Mouse (Mus musculus) naive thymus-derived CD4-positive, alpha-beta T cell, adult 2 months (primary cell): ENCODE results near the gene Acpp.
"Not testable (repeated sequence)": the region's sequence is repeated elsewhere in the genome, so short reads cannot be mapped to it uniquely, and the experiment has no call there.

Source experiments
- DNase-seq: peaks from one replicate; pipeline ENCODE4 v3.0.0-alpha.2; 2011; ENCODE audit warnings: low read depth

Acpp gene

DNA sequence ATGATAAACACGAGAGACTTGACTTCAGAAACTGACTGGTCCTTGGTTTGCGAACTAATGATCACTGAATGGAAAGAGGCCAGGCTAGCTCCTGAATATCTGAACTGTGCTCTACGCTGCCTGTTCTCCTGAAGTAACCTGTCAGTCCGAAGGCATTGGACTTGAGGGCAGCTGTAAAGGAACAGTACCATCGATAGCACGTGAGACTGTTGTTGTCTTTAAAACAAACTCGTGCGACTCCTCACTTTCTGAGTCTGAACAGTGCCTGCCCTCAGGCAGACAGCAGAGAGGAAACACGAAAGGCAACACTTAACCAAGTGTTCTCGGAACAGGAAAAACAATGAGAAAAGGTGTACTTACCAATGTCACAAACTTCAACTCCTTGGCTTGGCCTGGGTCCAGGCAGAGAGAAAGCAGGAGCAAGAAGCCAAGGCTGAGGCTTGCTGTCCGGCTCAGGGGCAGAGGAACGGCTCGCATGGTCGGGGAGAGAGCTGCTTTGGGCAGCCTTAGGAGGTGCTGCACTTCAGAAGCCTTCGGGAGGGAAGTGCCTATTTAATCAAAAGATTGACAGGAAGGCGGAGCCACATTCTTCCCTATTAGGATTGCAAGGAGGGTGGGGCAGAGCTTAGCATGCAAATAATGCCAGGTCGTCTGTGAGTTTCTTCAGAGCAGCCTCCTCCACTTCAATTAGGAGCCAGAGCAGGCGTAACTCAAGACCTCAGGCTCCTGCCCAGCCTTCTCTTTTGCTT is at the start of gene Acpp:
Gene Acpp (minus strand): TSS at position 566 of the 749 bp plus-strand sequence.
- DNase-seq = peak; percentile 67

DNA sequence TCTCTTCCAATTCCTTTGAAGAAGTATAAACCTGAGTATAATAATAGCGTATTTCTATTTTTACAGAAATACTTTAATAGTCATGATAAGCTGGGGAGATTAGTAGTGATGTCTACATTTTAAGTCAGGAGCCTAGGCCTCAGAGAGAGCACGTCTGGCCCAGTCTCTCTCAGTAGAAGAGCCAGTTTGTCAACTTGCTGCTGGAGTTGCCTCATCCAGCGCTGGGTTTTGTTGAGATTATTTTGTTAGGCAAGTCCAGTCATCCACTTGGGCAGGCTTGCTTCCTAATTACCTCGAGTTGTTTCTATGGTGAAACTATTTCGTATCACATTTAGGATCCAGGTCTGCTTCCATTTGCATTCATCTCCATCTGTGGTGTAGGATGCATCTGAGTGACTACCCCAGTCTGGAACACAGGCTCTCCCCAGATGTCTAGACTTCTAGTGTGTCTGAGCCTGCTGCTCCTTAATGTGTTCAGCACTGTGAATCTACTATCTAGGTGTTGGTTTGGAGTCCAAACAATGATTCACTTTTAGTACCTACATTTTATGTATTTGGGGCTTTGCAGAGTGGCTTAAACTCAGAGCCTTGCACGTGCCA is 45.1 kb upstream of the Acpp start:
- DNase-seq = no peak

DNA sequence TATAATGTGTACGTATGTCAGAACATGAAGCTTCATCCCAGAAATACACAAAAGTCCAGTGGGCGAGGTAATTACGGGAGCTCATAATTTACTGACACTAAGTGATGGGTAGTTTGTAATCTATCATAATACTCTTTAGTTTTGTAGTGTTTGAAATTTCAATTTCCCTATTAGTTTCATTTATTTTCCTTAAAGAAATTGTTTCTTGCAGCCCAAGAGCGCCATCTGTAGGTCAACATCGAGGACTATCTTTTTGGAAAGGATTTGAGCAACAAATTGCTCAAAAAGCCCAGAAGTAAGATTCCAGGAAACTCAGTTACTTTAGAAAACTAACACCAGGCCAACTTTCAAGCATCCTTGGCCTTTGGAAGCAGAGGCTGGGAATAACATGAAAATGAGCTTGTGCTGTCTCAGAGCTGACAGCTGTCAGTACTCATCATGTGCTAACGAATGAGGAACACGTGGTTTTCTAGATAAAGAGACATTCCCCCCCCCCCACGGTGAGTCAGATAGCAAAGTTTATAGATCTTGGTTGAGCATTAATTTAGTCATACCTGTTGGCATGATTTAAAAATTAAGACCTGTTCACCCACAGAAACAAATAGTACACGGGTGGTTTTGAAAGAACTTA is 42.1 kb upstream of the Acpp start:
- DNase-seq = peak; percentile 42

DNA sequence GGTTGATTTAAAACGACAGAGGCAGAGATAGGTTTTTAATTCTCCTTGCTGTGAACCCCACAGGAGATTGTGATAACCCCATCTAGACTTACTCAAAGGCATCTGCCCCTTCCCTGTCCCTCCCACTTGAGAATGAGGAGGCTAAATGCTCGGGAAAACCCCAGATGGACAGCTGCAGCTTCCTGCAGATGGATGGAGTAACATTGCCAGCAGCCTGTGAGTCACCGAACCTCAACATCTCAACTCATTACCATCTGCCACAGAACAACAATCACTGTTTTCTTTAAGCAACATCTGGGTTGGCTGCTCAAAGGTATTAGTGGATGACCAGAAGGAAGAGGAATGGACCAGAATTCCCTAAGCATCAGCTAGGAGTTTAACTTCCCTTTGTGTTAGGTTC is 38.0 kb upstream of the Acpp start:
- DNase-seq = no peak

DNA sequence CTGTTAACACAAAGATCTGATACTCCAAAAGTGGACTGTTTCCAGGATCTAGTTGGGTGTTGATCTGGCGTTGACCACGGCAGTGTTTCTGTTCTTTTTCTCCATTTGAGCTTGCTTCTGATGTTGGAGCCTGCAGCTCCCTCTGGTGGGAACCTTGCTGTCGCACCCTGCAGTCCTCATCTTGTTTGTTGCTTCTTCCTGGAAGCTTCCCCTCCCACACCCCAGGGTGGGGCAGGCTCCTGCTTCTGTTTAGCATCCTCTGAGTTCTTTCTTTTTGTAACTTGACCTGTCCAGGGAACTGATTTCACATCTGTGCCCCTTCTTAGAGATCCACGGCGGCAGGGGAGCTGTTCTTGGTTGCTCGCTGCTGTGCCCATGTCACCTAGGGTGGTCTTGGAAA is 35.7 kb upstream of the Acpp start:
- DNase-seq = peak; percentile 61

DNA sequence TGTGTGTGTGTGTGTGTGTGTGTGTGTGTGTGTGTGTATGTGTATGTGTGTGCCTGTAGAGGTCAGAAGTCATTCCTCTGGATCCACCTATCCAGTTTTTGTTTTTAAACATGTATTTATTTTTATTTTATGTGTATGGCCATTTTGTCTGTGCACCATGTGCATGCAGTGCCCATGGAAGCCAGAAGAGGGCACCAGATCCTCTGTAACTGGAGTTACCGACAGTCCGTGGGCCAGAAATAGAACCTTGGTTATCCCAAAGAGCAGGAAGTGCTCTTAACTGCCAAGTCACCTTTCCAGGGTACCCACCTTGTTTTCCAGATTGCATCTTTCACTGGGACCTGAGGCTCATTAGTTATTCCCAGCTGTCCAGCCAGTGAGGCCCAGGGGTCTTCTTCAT is 29.4 kb upstream of the Acpp start:
- no peak for DNase-seq

DNA sequence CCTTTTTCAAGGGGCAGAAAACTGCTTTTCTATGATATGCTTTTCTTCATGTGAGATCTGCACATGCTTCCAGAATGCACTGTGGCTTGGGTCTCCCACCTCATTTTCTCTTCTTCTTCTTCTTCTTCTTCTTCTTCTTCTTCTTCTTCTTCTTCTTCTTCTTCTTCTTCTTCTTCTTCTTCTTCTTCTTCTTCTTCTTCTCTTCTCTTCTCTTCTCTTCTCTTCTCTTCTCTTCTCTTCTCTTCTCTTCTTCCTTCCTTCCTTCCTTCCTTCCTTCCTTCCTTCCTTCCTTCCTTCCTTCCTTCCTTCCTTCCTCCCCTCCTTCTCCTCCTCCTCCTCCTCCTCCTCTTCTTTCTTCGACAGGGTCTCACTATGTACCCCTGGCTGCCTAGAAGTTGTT is 24.4 kb upstream of the Acpp start:
- not testable (repeated sequence) for DNase-seq

DNA sequence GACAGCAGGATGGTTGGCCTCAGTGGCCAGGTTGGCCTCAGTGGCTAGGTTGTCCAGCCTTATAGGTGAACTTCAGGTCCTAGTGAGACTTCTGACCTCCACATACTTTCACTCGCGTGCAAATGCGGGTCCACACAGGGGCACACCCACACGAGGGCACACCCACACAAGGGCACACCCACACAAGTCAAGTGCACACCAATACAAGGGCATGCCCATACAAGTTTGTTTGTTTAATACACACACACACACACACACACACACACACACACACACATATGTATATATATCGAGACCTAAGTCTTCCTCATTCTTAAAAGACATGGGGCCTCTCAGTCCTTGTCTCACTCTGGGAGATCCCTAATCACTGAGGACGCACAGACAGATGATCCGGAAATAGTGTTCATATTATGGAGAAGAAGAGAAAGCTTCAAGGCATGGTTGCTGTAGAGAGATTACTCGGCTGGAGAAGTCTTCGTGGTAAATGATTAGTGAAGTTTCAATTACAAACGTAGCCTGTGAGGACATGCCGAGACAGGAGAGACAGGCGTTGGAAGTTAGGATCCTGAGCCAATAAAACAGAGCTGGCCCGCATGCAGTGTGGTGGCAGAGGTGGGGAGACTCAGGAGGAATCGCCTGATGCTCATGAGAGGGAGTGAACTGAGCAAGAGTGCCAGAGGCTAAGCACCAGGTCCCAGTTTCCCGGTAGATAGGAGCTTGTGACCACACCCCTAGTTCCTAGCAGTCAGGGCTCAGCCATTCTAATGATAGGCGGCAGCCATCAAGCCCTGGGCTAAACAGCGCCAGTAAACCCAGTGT is 23.7 kb upstream of the Acpp start:
- no peak for DNase-seq

DNA sequence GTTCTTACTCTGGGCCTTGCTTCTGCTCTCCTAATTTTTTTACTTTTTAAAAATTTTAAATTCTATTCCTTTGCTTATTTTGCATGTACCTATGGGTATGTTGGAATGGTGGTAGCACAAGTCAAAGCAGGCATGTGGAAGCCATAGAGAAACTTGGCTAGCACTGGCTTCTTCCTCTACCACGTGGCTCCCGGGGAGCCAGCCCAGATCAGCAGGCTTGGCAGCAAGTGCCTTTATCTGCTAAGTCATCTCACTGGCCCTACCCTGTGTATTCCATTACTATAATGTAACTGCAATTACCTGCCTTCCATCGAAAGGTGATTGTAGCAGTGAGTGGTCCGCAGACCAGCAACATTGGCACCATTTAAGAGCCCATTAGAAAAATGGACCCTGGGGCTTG is 22.8 kb upstream of the Acpp start:
- DNase-seq = no peak

DNA sequence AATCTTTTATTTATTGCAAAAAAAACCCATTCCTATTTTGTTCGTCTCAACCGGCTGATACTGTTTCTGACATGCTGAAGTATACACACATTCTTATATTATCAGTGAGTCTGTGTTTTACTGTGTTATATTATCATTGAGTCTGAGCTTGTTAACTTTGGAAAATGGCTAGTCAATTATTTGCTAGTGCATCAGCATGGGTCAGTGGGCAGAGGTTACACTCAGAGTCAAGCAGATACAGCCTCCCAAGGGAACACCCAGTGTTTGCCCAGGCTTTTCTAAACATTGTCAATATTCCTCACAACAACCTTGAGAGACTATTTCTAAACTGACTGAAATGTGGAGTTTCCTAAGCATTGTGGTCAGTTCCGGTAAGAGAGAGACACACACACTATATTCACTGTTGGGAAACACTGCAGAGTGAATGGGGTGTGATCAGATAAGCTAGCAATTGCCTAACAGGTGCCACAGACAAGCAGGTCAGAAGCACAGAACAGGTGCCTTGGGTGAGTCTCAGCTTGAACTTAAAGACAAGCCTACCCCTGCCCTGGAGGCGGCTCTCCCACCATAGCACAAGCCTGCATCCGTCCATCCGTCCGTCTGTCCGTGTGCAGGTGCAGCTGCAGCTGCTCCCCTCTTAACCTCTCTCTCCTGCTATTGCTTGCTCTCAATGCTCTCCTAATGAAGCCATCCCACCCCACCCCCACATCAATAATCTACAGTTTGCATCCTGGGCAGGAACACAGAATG is 18.1 kb upstream of the Acpp start:
- DNase-seq = no peak

DNA sequence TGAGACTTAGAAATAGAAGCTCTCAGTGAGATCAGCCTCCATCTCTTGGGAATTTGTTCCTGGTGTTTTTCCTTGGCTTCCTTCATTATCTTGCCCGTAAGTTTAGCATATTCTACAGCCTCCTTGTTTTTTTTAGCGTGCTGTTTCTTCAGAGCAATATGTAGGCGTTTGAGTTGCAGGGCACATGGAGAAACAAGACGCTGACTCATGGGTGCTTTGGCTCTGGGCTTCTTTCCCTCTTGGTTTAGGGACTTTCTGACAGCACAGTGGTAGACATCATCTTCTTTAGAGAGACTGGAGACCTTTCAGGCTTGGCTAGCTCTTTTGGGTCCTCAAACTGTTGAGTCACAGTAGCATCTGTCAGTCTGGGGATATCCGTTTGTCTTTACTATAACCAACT is 6.6 kb upstream of the Acpp start:
- no peak for DNase-seq

DNA sequence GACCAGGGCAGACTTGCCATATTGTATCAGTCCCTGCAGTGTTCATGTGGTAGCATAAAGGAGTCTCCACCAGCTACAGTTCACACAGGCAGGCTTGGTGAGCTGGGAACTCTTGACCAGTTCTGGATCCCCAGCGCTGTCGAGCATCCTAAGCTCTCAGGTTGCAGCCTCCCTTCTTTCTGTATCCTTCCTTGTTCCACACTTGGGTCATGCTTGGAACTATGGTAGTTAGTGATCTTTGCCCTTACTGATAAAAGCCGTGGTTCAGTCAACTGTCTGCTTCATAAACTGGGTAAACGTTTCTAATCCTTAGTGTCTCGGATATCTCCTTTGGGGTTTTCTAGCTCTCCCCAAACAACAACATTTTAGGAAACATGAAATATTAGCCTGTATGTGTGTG is 1.9 kb upstream of the Acpp start:
- no peak for DNase-seq

DNA sequence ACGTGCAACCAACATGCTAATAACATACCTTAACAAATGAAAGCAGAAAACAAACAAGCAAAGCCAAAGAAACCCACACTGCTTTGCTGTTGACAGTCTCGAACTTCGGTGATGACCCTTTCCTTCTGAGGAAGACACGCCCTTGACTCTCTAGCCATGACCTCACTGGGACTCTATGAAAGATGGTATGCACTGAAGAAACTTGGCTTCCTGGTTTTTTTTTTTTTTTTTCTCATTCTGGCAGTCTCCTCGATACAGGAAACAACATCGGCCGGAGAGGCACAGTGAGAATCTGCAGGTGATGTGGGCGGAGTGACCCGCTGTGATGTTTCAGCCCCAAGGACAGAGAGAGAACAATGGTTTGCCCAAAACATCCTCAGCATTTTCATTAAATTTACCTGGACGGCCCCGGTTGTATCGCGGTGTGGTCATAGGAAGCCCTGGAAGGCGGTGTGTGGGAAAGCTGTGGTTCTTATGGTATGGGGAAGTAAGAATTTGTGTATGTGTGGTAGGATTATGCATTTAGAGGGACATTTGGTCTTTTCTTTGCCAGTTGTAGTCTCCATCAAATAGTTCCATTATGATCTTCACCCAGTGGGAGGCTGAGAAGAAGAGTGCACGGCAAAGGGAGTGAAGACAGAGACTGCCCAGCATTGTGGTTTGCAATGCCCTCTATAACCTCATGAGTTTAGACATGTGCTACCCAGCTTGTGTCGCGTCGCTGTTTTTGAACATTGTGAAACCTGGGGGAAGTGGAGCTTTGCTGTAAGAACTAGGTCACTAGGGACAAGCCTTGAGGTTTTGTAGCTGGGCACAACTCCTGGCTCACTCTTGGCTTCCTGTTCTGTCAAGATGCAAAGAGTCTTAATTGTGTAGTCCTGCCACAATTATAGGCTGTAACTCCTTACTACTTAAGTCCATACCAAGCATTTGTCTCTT is 1.2 kb upstream of the Acpp start:
- peak; percentile 13 for DNase-seq

DNA sequence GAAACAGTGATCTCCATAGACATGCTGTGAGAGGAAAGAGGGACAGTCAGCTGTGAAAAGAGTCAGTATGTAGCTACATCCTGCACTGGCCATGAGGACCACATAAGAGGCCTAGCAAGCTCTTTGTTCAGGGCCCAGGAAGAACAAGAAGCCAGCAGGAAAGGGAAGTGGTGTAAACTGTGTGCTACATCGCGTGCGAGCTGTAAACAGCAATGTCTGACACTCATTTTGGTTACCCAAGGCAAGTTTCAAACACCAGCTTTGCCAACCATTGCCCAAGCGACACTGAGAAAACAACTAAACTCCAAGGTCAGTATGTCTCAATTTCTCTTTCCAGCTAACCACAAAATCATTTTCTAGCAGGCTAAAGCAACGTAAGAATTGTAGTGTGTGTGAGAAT is 6.2 kb downstream of the Acpp start:
- peak; percentile 53 for DNase-seq

DNA sequence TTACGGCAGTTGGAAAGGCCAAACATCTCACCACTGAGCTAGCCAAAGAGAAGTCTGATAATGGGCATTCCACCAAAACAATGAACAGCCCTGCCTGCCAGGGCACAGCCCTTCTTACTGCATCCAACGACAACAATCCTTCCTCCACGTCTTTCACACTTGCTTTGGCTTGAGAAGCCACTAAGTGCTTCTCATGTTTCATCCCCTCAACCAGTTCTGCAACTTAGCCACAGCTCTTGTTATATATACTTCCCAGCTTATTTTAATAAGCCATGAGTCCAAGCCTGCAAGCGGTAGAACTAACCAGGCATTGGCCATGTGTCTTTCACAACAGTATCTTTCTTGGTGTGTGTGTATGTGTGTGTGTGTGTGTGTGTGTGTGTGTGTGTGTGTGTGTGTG is 8.9 kb downstream of the Acpp start:
- no peak for DNase-seq

DNA sequence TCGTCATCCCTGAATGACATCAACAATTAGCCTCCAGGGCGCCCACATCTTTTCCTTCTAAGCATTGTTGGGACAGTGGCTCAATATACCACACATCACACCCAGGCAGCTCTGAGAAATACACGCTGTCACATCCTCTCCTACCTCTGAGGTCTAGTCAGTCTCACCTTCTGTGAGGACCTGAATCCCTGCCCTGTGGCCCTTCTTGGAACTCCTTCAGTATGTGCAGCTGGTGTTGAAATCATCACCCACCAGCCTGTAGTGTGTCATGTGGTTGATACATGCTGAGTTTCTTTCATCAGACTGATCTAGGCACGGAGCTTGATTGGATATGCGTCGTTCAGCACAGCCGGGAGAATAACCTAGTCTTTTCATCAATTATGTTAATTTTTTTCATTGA is 16.0 kb downstream of the Acpp start:
- no peak for DNase-seq

DNA sequence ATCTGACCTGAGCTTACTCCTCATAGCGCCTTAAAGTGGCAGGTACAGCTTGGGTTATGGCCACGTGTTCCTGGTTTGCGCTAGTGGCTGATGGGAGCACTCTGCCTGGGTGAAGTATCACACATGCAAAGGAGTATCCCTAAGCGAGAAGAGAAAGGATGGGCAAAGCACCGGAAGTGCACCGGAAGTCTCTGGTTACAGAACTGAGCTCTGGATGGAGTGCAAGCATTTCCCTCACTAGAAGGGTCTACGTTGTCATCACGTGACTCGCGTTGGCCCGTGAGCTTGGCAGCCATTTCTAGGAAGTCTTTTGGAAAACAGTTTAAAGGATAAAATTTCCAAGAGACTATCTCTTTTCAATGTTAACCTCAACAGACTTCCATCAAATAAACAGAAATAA is 21.2 kb downstream of the Acpp start:
- DNase-seq = no peak

DNA sequence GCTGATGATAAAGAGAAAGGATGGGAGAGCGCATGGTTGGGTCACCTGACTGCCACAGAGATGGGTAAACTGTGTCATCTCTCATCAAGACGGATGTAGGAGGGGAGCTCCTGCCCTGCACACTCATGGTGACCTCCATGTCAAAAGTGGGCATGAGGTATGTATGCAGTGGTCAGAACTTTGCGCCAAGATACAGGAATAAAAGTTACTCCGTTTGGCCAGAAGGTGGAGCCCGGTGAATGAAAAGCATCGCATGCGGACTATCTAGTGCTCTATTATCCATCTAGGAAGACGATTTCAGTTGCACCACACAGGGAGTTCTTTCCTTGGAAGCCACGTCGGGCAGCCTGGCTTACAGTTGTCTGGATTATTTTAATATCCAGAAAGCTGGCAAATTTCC is 22.0 kb downstream of the Acpp start:
- DNase-seq = peak; percentile 16

DNA sequence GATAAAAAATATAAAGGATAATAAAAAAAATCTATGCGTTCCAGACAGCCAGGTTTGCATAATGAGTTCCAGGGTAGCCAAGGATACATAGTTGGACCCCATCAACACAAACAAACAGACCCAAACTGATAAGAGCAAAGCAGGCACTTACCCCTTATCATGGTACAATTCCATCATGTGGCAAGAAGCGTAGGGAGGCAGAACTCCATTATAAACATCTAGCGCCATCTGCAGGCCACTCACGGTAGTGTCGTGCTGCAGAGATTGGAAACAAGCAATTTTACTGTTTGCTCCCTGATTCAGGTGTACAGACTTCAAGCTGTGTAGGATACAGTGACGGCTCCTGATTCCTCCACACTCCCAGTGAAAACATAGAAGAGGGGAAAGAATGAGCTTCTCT is 30.8 kb downstream of the Acpp start:
- peak; percentile 72 for DNase-seq

DNA sequence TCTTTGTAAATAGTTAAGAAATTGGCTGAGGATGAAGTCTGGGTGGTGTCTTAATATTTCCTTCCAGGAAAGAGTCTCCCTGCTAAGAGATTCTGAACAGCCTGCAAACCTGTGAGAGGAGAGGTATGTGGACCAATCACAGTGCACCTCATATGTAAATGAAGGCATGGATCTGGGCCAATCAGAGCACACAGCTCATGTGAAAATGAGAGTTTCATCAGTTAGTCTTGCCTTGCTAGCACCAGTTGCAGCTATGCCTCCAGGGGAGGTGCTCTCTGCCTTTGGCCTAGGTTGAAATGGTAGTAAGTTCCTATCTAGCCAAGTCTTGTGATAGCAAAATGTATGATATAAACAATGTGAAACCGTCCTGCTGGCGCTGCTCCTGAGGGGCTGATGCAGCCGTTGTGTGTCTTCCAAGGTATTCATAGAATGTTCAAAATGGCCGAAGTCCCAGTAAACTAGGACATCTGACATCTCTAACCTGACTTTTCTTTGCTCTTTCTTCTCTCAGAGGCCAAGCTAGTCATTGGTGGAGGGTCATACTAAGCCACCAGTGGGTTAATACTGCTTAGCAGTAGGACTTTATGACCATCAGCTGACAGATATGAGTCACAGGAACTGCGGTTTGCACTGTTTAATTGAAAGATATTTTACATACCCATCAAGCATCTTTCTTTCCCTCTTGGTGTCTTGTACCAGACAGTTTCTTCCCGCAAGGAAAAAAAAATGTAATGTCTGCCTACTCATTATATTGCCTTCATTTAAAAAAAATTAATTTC is 32.0 kb downstream of the Acpp start:
- DNase-seq = no peak
